Mouse (Mus musculus) T-helper 17 cell (primary cell): ENCODE measurements around the gene Il25.
"Not testable (repeated sequence)": the region's sequence is repeated elsewhere in the genome, so short reads cannot be mapped to it uniquely, and the experiment has no call there.

Source experiments
- in situ Hi-C, 2 experiments: fragments of 300-600 bp; cut with MboI, MseI; formaldehyde crosslinking; loops; 1 replicate in 1 of 2; 2 replicates in 1 of 2; pipeline ENCODE4 v1.15.1; 2025; ENCODE audit warnings: high pct_unique_total_duplicates in 2 of 2

Il25 gene

GRCm38 (mm10) chr14:54926401-54927158 is 5.9 kb upstream of the Il25 start:
- in situ Hi-C loops: no loop called here

DNA sequence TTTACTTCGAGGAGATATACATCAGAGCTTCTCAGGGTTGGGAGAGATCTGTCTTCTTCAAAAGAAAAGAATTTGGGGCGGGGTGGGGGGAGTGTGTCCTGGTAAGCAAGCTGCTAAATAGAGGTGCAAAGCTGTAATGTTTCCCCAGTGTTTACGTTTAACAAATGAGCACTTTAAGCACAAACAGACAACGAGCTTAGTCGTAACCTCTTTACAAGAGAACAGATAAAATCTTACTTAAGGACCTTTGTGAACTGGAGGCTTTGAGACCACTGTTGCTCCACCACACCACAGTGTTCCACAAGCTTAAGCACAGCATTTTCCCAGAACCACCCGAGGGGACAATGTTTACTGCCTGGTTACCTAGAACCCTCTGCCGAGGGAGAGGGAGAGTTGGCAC is 5.2 kb upstream of the Il25 start:
- in situ Hi-C loops: no loop called here

DNA sequence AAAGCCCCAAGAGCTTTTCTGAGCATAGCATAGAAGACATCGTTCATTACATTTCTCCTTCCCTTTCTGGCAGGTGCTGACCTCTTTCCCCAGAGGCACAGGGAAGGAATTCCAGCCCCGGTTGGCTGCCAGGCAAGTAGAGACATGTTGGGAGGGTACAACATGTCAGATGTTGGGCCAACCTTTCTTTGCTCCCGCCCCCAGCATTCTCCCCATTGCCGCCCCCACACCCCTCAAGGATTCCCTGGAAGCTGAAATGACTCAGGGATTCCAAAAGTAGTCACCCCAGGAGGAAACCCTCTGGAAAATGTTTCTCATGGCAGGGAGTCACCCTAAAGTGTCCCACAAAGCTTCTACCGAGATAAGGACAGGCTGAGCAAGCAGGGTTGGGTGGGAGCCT is 2.7 kb upstream of the Il25 start:
- in situ Hi-C loops: no loop called here

GRCm38 (mm10) chr14:54930431-54930830 is 2.1 kb upstream of the Il25 start:
- in situ Hi-C loops: no loop called here

DNA sequence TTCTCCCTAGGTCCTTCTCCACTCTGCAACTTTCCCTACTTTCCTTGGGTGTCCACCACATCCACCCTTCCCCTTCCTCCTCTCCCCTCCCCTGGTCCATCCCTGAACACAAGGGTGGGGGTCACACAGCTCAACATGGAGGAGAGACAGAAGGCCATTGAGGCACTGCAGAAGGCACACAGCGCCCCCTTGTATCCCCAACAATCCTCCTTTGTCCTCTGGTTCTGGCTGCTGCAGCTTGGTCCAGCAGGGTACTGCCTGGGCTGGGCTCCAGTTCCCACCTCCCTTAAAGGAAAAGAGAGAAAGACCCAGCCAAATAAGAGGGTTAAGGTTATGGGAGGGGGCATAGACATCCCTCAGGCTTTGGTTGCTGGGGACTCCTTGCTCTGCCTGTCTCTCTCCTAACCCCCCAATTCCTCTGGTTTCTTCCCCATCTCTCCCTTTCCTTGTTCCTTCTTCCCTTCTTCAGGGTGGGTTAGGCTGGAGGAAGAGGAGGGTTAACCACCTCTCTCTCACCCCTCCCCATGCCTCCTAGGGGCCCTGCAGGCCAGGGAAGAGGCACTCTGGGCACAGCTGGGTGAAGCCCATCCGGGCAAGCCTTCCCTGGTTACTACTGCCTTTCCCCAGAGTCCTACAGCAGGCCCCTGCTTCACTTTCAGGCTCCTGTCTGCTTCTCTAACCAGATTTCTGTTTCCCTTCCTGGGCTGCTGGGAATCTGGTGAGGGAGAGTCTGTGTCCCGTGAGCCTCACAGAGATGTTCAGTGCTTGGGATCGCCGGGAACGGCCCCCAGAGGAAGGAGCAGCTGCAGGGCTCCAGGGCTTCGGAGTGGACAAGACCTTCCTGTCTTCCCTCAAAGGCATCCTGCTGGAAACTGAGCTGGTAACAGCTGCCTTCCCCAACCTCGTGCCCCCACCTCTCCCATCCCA is 3.7 kb downstream of the Il25 start, which contains the start of gene Cmtm5:
Cmtm5 (plus strand) TSS at position 358 of the 927 bp plus-strand sequence.
- in situ Hi-C loops: loop anchor here in 1 of 2 experiments (5.0 kb wide), 1 partner anchor 94 kb away; no protein-coding TSS in a partner anchor

GRCm38 (mm10) chr14:54936831-54937160 is 4.3 kb downstream of the Il25 start:
- in situ Hi-C loops: loop anchor here in 1 of 2 experiments (5.0 kb wide), 1 partner anchor 94 kb away; no protein-coding TSS in a partner anchor

DNA sequence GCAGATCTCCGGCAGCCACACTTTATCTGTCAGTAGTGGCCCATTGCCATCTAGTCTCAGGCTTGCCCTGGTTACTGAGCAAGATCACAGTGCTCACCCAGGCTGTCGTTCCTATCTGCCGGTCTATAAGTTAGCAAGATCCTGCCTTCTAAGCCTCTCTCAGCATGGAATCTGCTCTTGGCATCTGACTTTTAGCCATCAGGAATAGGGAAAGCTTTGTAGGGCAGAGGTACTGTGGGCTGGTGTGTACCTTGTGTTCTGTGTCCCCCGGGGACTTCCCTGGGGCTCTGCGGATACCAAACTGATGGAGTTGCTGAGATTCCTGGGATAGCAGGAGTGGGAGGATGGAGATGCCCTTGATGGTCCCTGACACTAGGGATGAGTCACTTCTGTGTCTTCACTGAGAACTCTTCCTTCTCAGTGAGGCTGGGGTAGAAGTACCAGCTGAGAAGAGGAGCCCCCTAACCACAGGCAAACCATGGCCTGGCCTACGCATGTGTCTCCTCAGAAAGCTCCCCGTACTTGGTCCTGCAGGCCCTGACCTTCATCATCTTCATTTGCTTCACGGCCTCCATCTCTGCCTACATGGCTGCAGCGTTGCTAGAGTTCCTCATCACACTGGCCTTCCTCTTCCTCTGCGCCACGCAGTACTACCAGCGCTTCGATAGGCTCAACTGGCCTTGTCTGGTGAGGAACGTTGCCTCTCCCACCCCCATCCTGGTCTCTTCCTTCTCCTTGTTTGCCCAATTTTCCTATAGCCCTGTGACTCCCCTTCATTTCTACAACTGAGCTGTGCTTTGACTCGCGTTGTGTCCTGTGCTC is 5.1 kb downstream of the Il25 start:
- in situ Hi-C loops: loop anchor here in 1 of 2 experiments (5.0 kb wide), 1 partner anchor 95 kb away; no protein-coding TSS in a partner anchor

DNA sequence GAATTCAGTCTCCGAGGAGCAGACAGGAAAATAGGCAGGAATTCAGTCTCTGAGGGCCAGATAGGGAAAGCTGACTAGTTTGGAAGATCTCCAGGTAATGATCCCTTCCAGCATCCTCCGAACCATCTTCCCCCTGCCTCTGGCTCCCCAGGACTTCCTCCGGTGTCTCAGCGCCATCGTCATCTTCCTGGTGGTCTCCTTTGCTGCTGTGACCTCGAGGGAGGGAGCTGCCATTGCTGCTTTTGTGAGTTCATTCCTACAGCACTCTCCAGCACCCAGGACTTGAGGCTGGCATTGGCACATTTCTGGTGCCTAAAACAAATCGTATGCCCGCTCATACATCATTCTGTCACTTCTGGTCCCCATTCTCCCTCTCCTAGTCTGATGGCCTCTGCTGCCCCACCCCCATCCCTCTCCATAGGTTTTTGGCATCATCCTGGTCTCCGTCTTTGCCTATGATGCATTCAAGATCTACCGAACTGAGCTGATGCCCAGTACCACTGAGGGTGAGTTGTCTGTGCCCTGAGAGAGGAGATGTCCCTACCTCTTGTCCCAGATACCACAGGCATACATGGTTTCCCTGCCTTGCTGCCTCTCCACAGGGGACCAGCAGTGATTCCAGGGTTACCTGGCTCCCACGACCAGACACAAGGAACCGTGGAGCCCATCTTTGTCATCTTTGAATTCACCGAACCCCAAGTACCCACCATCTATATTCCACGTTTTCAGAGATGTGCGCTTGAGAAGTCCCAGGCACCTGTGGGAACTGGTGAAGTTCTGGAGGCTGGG is 6.1 kb downstream of the Il25 start:
- in situ Hi-C loops: loop anchor here in 1 of 2 experiments (5.0 kb wide), 1 partner anchor 96 kb away; no protein-coding TSS in a partner anchor

GRCm38 (mm10) chr14:54939434-54940175 is 7.1 kb downstream of the Il25 start:
- in situ Hi-C loops: loop anchor here in 1 of 2 experiments (5.0 kb wide), 1 partner anchor 97 kb away; no protein-coding TSS in a partner anchor

GRCm38 (mm10) chr14:54940176-54940530 is 7.7 kb downstream of the Il25 start:
- in situ Hi-C loops: no loop called here

GRCm38 (mm10) chr14:54941024-54941978 is 8.8 kb downstream of the Il25 start:
- in situ Hi-C loops: no loop called here

DNA sequence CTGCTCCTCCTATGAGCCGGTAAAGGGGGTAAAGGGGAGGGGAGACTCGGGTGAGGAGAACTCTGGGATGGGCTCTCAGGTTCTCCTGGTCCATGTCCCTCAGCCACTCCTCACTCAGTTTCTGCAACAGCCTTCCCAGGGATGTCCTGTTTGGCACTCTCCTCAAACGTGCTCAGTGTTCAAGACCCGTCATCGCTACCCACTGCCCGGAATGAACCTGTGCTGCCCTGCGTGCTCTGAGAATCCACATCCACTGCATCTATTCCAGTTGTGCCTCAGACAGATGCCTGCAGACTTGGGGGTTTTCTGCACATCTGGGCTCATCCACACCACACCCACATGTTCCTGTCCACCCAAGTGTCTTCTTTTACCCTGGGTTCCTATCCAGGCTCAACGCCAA is 10.0 kb downstream of the Il25 start:
- in situ Hi-C loops: no loop called here

DNA sequence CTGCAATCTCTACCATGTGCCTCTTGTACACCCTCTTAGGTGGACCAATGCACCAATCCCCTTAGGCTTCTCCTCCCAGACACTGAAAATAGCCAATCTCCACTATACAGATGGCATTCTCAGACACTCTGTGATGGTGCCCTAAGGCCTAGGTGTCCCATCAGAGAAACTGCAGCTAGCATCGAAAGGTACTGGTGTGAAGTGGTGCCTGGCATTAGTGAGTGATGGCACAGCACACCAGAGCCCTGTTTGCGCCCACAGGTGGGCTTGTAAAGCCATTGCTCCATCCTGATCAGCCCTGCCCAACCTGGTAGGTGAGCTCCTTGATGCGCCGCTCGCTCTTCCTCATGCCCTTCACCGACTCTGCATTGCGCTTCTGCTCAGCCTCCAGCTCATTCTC is 11.5 kb downstream of the Il25 start:
- in situ Hi-C loops: no loop called here

DNA sequence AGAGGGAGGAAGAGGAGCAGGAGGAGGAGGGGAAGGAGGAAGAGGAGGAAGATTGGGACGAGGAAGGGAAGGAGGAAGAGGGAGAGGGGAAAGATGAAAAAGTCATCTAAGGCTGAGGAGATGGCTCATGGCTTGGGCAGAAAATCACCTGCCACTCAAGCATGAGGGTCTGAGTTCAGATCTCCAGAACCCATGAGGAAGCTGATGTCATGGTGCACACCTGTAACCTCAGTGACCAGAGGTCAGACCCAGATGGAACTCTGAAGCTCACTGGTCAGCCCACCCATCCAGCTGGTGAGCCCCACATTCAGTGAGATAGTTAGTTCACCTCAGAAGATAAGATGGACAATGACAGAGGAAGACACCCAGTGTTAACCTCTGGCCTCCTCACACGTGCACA is 12.4 kb downstream of the Il25 start:
- in situ Hi-C loops: no loop called here

GRCm38 (mm10) chr14:54945975-54946704 is 13.6 kb downstream of the Il25 start:
- in situ Hi-C loops: no loop called here

- in situ Hi-C loops: not testable (repeated sequence)
Measured at GRCm38 (mm10) chr14:54947008-54947407, 14.5 kb downstream of the Il25 start.

DNA sequence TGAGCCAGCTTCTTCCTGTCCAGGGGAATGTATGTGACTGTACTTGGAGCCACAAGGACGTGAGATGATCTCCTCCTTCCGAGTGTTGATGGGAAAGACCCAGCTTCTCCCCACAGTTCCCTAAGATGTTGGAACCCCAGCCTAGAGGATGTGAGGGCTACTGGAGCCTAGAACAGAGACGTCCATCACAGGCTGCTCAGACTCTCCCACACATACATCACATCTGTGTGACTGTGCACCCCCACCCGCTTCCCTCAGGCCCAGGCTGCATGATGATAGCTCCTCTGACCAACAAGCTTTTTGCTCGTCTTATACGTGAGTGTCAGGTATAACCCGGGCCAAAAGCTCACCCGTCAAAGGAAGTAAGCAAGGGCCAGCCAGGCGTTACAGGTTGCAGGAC is 16.3 kb downstream of the Il25 start:
- in situ Hi-C loops: no loop called here

DNA sequence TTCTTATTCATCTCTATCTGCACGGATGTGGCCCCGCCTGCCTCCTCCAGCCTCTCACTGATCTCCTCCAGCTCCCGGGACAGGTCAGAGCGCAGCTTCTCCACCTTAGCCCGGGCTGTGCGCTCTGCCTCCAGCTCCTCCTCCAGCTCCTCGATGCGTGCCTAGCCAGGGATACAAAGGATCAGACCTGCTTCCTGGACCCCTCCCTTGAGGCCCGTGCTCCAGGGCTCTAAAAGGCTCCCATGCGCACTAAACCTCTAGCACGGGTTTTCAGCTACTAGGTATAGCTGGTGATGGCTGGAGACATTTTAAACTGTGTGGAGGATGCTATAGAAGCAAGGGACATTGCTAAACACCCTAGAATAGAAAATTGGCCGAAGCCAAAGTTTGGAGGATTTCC is 18.0 kb downstream of the Il25 start:
- in situ Hi-C loops: no loop called here
